22 mouse cellular contexts compared by ENCODE assay signal in genomic region chr5:88499781-88500180, GRCm38 (mm10). TPM values are rescaled to one million over a fixed set of nuclear protein-coding genes. Genes with fewer than 3 reads are reported as not detected.
A peak's percentile ranks its signal among the peaks of the same experiment; 100 is the strongest.
DNase-seq lines count a peak whose midpoint lies in the region; ATAC-seq lines count a peak whose summit lies in the region.
"Had no signal": no experiment of that assay in that cellular context is flagged by ENCODE, and none has a peak within 500 bp of the region (broad histone marks: within the 10 kb centered on the region; RNA-seq: fewer than 3 reads in every experiment).

No protein-coding gene starts in this region.

- H3K36me3 ChIP-seq in embryonic facial prominence, embryonic 14.5 days (ENCODE audit: control insufficient read depth, insufficient read depth, low read length), result no peaks in the 10 kb centered on the region
- H3K36me3 ChIP-seq in embryonic facial prominence, embryonic 10.5 days (replicated peaks), result no peaks in the 10 kb centered on the region
- H3K36me3 ChIP-seq in intestine, embryonic 16.5 days (ENCODE audit: control insufficient read depth, insufficient read depth, low read length), result no peaks in the 10 kb centered on the region
- H3K36me3 ChIP-seq: embryonic facial prominence, embryonic 13.5 days; forebrain, embryonic 12.5 days; heart, embryonic 10.5 days; limb, embryonic 13.5 days; neural tube, embryonic 13.5 days had no signal

- H3K27ac ChIP-seq in embryonic facial prominence, embryonic 14.5 days (replicated peaks; ENCODE audit: low read depth, low read length), result no peak overlapping the region
- H3K27ac ChIP-seq in embryonic facial prominence, embryonic 10.5 days (replicated peaks), result no peak overlapping the region
- no peak overlapping the region for H3K27ac ChIP-seq in intestine, embryonic 16.5 days (ENCODE audit: low read length)
- H3K27ac ChIP-seq: embryonic facial prominence, embryonic 13.5 days; forebrain, embryonic 12.5 days; gastrocnemius, adult 2 months; heart, embryonic 10.5 days; limb, embryonic 13.5 days; neural tube, embryonic 13.5 days had no signal

- 0 out of 2 replicates have a peak, but pooled peaks cover 4% of the 10 kb centered on the region for H3K9me3 ChIP-seq in embryonic facial prominence, embryonic 14.5 days (ENCODE audit: control insufficient read depth, low read length)
- 0 out of 2 replicates have a peak, but pooled peaks cover 4% of the 10 kb centered on the region for H3K9me3 ChIP-seq in embryonic facial prominence, embryonic 10.5 days
- no peaks in the 10 kb centered on the region; the same call in 1 of the 2 replicates for H3K9me3 ChIP-seq in intestine, embryonic 16.5 days (ENCODE audit: control insufficient read depth, low read length)
- H3K9me3 ChIP-seq: embryonic facial prominence, embryonic 13.5 days; forebrain, embryonic 12.5 days; heart, embryonic 10.5 days; limb, embryonic 13.5 days; neural tube, embryonic 13.5 days had no signal

- no peak overlapping the region for H3K4me2 ChIP-seq in embryonic facial prominence, embryonic 14.5 days (ENCODE audit: low read depth, low read length)
- no peak overlapping the region for H3K4me2 ChIP-seq in intestine, embryonic 16.5 days (ENCODE audit: low read depth, low read length)
- H3K4me2 ChIP-seq: embryonic facial prominence, embryonic 13.5 days; forebrain, embryonic 12.5 days; limb, embryonic 13.5 days; neural tube, embryonic 13.5 days had no signal

- H3K4me3 ChIP-seq in embryonic facial prominence, embryonic 14.5 days (ENCODE audit: low read depth, low read length), result no peak overlapping the region
- no peak overlapping the region for H3K4me3 ChIP-seq in embryonic facial prominence, embryonic 10.5 days
- H3K4me3 ChIP-seq in intestine, embryonic 16.5 days (ENCODE audit: low read length), result no peak overlapping the region
- H3K4me3 ChIP-seq: embryonic facial prominence, embryonic 13.5 days; forebrain, embryonic 12.5 days; gastrocnemius, adult 2 months; heart, embryonic 10.5 days; limb, embryonic 13.5 days; neural tube, embryonic 13.5 days had no signal

- DNase-seq in embryonic facial prominence, embryonic 14.5 days (ENCODE audit: low spot score), result peak; percentile 36
- no peak for DNase-seq in embryonic facial prominence, embryonic 10.5 days (ENCODE audit: low spot score)
- peak; percentile 67 for DNase-seq in thymus, postnatal 0 days (ENCODE audit: low spot score)
- no peak for DNase-seq in thymus, adult 18-20 months
- peak; percentile 36 for DNase-seq in thymus, postnatal 4 days
- DNase-seq in gastrocnemius, adult 18-20 months (ENCODE audit: low spot score), result no peak
- DNase-seq in kidney, postnatal 25 days, result no peak
- DNase-seq: adrenal gland, postnatal 25 days; cerebellum, postnatal 25 days; gastrocnemius, adult 2 months; heart, postnatal 4 days; kidney, adult 18-20 months; kidney, postnatal 4 days; midbrain, embryonic 14.5 days had no signal

- H3K27me3 ChIP-seq in embryonic facial prominence, embryonic 14.5 days (replicated peaks; ENCODE audit: control insufficient read depth, insufficient read depth, low read length), result no peaks in the 10 kb centered on the region
- no peaks in the 10 kb centered on the region for H3K27me3 ChIP-seq in embryonic facial prominence, embryonic 10.5 days (replicated peaks; ENCODE audit: low read depth, poor library complexity, severe bottlenecking)
- H3K27me3 ChIP-seq in intestine, embryonic 16.5 days (replicated peaks; ENCODE audit: control insufficient read depth, insufficient read depth, low read length), result no peaks in the 10 kb centered on the region
- H3K27me3 ChIP-seq: embryonic facial prominence, embryonic 13.5 days; forebrain, embryonic 12.5 days; limb, embryonic 13.5 days; neural tube, embryonic 13.5 days had no signal

- WGBS in embryonic facial prominence, embryonic 14.5 days, result 80% methylated on average over 3 of the region's 3 CpGs
- WGBS in embryonic facial prominence, embryonic 10.5 days, result 91% methylated on average over 3 of the region's 3 CpGs
- 77% methylated on average over 3 of the region's 3 CpGs for WGBS in intestine, embryonic 16.5 days

- H3K9ac ChIP-seq in embryonic facial prominence, embryonic 14.5 days (ENCODE audit: low read depth, low read length), result no peak overlapping the region
- H3K9ac ChIP-seq in intestine, embryonic 16.5 days (ENCODE audit: low read depth, low read length), result no peak overlapping the region
- H3K9ac ChIP-seq: embryonic facial prominence, embryonic 13.5 days; forebrain, embryonic 12.5 days; limb, embryonic 13.5 days; neural tube, embryonic 13.5 days had no signal

- peak; percentile 57 for ATAC-seq in embryonic facial prominence, embryonic 14.5 days (ENCODE audit: low read depth)
- 0 out of 2 replicates have a peak, but pooled peaks have one; percentile 31 for ATAC-seq in intestine, embryonic 16.5 days

- no peaks in the 10 kb centered on the region for H3K4me1 ChIP-seq in embryonic facial prominence, embryonic 14.5 days (ENCODE audit: control insufficient read depth, insufficient read depth, low read length)
- no peaks in the 10 kb centered on the region for H3K4me1 ChIP-seq in embryonic facial prominence, embryonic 10.5 days
- H3K4me1 ChIP-seq in intestine, embryonic 16.5 days (ENCODE audit: control insufficient read depth, insufficient read depth, low read length), result no peaks in the 10 kb centered on the region
- H3K4me1 ChIP-seq: embryonic facial prominence, embryonic 13.5 days; forebrain, embryonic 12.5 days; heart, embryonic 10.5 days; limb, embryonic 13.5 days; neural tube, embryonic 13.5 days had no signal

RNA-seq across cellular contexts. Expression of gene Enam, which starts 12.0 kb away (rescaled TPM):
- 0.07 TPM in 1 of 2 replicates, not detected in the other for polyA plus RNA-seq in embryonic facial prominence, embryonic 14.5 days (2014; fragmentation: Nextera tagmentation; extraction: Ambion mirVana)
- not detected in 2 replicates for polyA plus RNA-seq in embryonic facial prominence, embryonic 10.5 days (2016; fragmentation: Nextera tagmentation; extraction: Ambion mirVana)
- 0.05 and 0.07 TPM in 2 replicates for polyA plus RNA-seq in thymus, postnatal 0 days (2015; fragmentation: Nextera tagmentation; extraction: Ambion mirVana)
- not detected in 2 replicates for polyA plus RNA-seq in intestine, embryonic 16.5 days (2015; fragmentation: Nextera tagmentation; extraction: Ambion mirVana)
- not detected for total RNA-seq in gastrocnemius, adult 18-20 months (2021)
- total RNA-seq: adrenal gland, postnatal 25 days; gastrocnemius, adult 2 months; heart, postnatal 4 days had no signal
- polyA plus RNA-seq: embryonic facial prominence, embryonic 13.5 days; forebrain, embryonic 12.5 days; heart, embryonic 10.5 days; liver, embryonic 16.5 days; midbrain, embryonic 14.5 days; neural tube, embryonic 13.5 days; stomach, embryonic 16.5 days had no signal

RNA-seq across cellular contexts. Expression of gene Jchain, which starts 27.9 kb away (rescaled TPM):
- polyA plus RNA-seq in embryonic facial prominence, embryonic 14.5 days (2014; fragmentation: Nextera tagmentation; extraction: Ambion mirVana), result 0.20 and 0.36 TPM in 2 replicates
- polyA plus RNA-seq in embryonic facial prominence, embryonic 10.5 days (2016; fragmentation: Nextera tagmentation; extraction: Ambion mirVana), result 0.14 TPM in 1 of 2 replicates, not detected in the other
- 0.42 and 0.44 TPM in 2 replicates for polyA plus RNA-seq in thymus, postnatal 0 days (2015; fragmentation: Nextera tagmentation; extraction: Ambion mirVana)
- 0.10 and 0.22 TPM in 2 replicates for polyA plus RNA-seq in intestine, embryonic 16.5 days (2015; fragmentation: Nextera tagmentation; extraction: Ambion mirVana)
- under 1 TPM; 0.59 to 0.64 TPM for total RNA-seq in gastrocnemius, adult 18-20 months (2021)
- polyA plus RNA-seq: embryonic facial prominence, embryonic 13.5 days; heart, embryonic 10.5 days; limb, embryonic 13.5 days had no signal

RNA-seq across cellular contexts. Expression of gene Ambn, which starts 44.0 kb away (rescaled TPM):
- 6.2 and 10.6 TPM in 2 replicates for polyA plus RNA-seq in embryonic facial prominence, embryonic 14.5 days (2014; fragmentation: Nextera tagmentation; extraction: Ambion mirVana)
- polyA plus RNA-seq in embryonic facial prominence, embryonic 10.5 days (2016; fragmentation: Nextera tagmentation; extraction: Ambion mirVana), result not detected in 2 replicates
- 0.17 TPM in 1 of 2 replicates, not detected in the other for polyA plus RNA-seq in thymus, postnatal 0 days (2015; fragmentation: Nextera tagmentation; extraction: Ambion mirVana)
- polyA plus RNA-seq in intestine, embryonic 16.5 days (2015; fragmentation: Nextera tagmentation; extraction: Ambion mirVana), result not detected in 2 replicates
- total RNA-seq in gastrocnemius, adult 18-20 months (2021), result not detected
- total RNA-seq: adrenal gland, postnatal 25 days; gastrocnemius, adult 2 months; heart, postnatal 4 days had no signal
- polyA plus RNA-seq: forebrain, embryonic 12.5 days; heart, embryonic 10.5 days; liver, embryonic 16.5 days; midbrain, embryonic 14.5 days; neural tube, embryonic 13.5 days; stomach, embryonic 16.5 days had no signal

RNA-seq across cellular contexts. Expression of gene Utp3, which starts 54.5 kb away (rescaled TPM):
- polyA plus RNA-seq in embryonic facial prominence, embryonic 14.5 days (2014; fragmentation: Nextera tagmentation; extraction: Ambion mirVana), result 55.3 and 55.7 TPM in 2 replicates
- 87.5 and 88.2 TPM in 2 replicates for polyA plus RNA-seq in embryonic facial prominence, embryonic 10.5 days (2016; fragmentation: Nextera tagmentation; extraction: Ambion mirVana)
- 76.9 and 85.8 TPM in 2 replicates for polyA plus RNA-seq in thymus, postnatal 0 days (2015; fragmentation: Nextera tagmentation; extraction: Ambion mirVana)
- polyA plus RNA-seq in intestine, embryonic 16.5 days (2015; fragmentation: Nextera tagmentation; extraction: Ambion mirVana), result 45.7 and 53.3 TPM in 2 replicates
- 10 to 100 TPM; 25.5 to 26.2 TPM for total RNA-seq in gastrocnemius, adult 18-20 months (2021)

Comparison
In these comparisons a context has a peak if more than half of its experiments do, and no peak if none do; other contexts are left out.
1. DNase-seq: peak in embryonic facial prominence, embryonic 14.5 days (single experiment), thymus, postnatal 0 days (single experiment) and thymus, postnatal 4 days (single experiment); none in embryonic facial prominence, embryonic 10.5 days (single experiment), thymus, adult 18-20 months (0 of 2), gastrocnemius, adult 18-20 months (single experiment) and kidney, postnatal 25 days (0 of 2).